Mouse (Mus musculus) CD4-positive helper T cell, adult 2 months (primary cell): ENCODE data around the gene Hbb-bh1.
"Not testable (repeated sequence)": the region's sequence is repeated elsewhere in the genome, so short reads cannot be mapped to it uniquely, and the experiment has no call there.

Source experiments
- DNase-seq: peaks from one replicate; pipeline ENCODE4 v3.0.0-alpha.2; 2012; ENCODE audit warnings: low read depth, missing footprints, low spot score

The Hbb-bh1 gene

DNA sequence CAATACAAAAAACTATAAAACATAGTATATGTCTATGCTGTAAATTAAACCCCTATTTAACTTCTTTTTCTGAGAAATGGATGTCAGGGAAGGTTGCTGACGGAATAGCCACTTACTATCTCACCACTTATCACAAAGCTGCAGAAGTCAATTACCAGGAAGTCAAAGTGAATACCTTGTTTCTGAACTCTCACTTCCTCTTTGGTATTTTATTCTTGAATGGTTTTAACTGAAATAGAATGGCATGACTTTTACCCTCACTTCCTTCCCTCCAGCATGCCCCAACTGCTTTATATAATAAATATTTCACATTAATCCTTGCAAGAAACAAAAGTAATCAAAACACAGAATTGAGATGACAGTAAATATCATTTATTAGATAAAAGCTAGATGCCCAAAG lies 30.8 kb downstream of the Hbb-bh1 start:
- DNase-seq = no peak

- no peak for DNase-seq
Observed at GRCm38 (mm10) chr7:103811223-103811845, 31.6 kb downstream of the Hbb-bh1 start.

DNA sequence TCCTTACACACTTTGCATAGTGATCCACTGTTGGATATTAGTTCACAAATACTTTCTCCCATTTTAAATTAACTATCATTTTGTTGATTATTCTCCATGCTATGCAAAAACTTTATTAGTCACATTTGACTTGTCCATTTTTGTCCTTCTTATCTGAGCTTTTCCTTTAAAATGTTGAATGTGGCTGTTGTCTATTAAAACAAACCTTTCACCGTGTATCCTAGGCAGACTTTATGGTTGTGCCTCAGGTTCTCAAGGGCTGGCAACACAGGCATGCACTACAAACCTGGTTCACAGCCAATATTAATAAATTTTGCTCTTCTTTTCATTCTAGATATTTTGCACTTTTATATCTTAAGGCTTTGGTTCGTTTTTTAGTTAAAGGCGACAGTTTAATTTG lies 32.2 kb downstream of the Hbb-bh1 start:
- DNase-seq = no peak

DNA sequence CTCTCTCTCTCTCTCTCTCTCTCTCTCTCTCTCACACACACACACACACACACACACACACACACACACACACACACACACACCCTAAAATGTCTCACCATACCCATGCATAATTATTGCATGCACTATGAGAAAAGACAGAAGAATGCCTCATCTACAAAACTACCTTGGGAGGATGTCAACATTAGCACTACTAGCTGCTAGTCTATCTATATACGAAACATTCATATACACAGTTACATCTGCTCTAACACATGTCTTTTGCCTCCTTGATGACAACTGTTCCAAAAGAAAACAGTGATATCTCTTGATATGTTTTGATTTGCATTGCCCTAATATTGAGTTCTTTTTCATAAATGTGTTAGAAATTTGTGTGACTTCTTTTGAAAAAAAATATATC lies 32.7 kb downstream of the Hbb-bh1 start:
- DNase-seq = no peak

DNA sequence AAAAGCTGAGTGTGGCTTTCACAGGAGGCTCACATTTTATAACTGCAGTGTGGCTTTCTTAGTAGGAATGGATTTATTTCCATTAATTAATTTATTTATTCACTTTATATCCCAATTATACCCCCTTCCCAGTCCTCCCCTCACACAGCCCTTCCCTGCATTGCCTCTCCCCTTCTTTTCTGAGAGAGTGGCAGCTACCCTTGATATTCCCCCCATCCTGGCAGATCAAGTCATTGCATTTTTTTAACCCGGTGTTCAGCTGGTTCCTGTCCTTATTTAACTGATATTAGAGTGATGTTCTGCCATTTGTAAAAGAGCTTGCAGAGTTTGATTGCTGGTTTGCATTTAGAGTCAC lies 33.2 kb downstream of the Hbb-bh1 start:
- DNase-seq = no peak

DNA sequence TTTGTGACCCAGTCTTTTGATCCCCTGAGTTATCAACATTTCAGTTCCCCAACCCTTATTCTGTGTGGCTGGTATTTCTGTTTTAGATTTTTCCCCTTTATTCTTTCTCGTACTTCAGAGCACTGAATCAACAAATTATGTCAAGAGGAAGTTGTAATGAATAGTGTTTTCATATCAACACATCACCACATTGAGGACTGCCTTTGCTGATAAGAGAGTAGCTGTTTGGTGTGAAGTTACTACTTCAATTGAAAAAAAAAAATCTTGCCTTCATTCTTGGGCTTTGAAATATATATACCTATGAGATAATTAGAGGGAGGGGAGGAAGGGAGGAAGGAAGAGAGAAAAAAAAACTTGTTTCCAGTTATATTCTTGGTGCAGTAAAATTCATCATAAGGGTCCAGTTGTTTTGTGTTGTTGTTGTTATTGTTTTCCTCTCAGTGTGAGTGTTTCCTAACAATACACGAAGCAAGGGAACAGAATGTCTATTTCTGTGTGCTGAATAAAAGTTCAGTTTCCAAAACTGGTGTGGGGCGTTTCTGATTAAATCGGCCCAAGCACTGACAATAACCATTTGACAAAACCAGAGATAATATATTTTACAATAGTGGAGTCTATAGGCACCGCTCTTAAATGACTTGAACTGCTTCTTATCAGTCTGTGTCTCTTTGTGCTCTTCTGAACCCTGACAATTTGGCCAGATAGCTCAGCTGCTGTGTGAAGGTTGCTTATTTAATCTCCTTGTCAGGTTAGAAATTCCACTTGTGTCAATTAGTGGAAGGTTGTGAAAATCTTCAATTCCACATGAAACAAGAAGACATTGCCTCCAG lies 33.8 kb downstream of the Hbb-bh1 start:
- no peak for DNase-seq

DNA sequence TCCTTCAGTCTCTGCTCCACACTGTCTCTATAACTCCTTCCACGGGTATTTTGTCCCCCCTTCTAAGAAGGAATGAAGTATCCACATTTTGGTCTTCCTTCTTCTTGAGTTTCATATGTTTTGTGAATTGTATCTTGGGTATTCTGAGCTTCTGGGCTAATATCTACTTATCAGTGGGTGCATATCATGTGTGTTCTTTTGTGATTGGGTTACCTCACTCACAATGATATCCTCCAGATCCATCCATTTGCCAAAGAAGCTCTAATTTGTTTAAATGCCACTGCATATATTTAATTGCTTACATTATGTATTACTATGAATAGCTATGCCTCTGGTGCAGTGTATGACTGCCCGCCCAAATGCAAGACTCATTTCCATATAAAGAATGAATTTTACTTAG lies 34.8 kb downstream of the Hbb-bh1 start:
- DNase-seq = not testable (repeated sequence)

- peak; percentile 18 for DNase-seq
Observed at GRCm38 (mm10) chr7:103806856-103807255, 36.1 kb downstream of the Hbb-bh1 start.

GRCm38 (mm10) chr7:103792669-103793388 lies 50.1 kb downstream of the Hbb-bh1 start:
- no peak for DNase-seq

DNA sequence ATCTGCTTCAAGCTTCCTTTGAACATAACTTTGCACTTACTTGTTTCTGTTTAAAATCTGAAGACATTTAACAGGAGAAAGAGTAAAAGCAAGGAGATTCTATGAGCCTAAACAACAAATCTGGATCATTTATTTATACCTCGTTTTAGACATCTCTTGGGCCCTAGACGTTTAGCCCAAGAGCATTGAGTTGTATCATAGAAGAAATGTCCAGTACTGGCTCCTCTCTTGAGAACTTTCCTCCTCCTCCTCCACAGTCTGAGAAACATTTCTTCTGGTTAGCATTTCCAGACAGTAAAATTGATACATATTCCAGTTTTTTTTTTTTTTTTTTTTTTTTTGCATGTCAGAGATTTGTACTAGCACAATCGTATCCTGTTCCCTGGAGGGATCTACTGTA lies 51.2 kb downstream of the Hbb-bh1 start, which contains the start of gene Olfr67:
Gene Olfr67, minus strand, starts transcription at position 101 of the 400 bp plus-strand sequence.
- DNase-seq = no peak
